Mouse (Mus musculus) retina, adult 2 months (tissue): ENCODE results near the gene Fam187a.

Experiments used
- DNase-seq: peaks from one replicate; pipeline ENCODE4 v3.0.0-alpha.2; 2012; ENCODE audit warnings: low read depth, low spot score

Gene Fam187a

GRCm38 (mm10) chr11:102894716-102895115, 9.7 kb downstream of the Fam187a start:
- no peak for DNase-seq

GRCm38 (mm10) chr11:102895779-102896178, 10.8 kb downstream of the Fam187a start:
- no peak for DNase-seq

GRCm38 (mm10) chr11:102896641-102897040, 11.7 kb downstream of the Fam187a start:
- DNase-seq = no peak

DNA sequence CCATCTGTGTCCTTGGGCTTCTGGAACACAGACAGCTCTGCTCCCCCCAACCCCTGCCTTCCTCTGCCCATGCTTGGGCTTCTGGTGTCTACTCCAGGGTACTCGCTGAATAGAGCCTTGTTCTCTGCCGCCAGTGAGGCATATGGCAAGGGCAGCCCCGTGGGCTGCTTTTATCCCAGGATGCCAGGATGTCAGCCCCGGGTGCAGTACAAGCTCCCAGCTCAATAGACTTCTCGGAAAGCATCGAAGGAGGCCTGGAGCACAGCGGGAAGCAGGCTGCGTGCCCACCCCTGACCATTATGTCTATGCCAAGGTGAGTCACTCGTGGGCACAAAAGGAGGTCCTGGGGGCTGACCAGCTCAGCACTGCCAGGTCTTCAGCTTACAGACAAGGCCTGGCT, 13.4 kb downstream of the Fam187a start:
- no peak for DNase-seq

DNA sequence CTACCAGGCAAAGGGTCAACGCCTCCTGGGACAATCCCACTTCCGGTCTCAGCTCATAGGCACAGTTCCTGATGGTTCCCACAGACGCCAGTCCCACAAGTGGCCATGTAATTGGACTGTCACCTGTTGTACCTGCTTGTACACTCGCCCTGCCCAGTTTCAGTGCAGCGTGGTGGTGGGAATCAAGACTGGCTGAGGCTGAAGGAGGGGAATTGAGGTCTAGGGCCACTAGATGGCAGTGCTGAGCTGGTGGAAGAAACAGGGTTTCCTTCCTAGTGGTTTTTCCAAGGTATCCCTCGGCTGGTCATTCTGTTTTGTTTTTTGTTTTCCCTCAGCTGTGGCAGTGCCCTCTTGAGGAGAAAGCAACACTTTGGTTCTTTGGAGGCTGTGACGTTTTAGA, 15.8 kb downstream of the Fam187a start, which contains the start of gene Gfap:
Gfap (minus strand) TSS at position 150 of the 400 bp plus-strand sequence.
- DNase-seq = peak; percentile 53

GRCm38 (mm10) chr11:102901199-102901598, 16.2 kb downstream of the Fam187a start:
- DNase-seq = no peak

DNA sequence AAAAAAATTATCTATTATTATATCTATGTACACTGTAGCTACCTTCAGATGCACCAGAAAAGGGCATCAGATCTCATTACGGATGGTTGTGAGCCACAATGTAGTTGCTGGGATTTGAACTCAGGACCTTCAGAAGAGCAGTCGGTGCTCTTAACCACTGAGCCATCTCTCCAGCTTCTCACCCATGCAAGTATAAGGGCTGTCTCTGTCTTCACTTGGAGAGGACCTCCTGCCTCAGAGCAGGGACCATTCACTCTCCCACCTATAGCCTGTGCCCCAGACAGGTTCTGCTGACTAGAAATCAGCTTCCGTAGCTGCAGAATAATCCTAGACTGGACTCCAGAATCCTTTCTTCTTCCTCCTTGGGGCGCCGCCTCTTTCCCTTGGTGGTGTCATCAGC, 17.1 kb downstream of the Fam187a start:
- no peak for DNase-seq

DNA sequence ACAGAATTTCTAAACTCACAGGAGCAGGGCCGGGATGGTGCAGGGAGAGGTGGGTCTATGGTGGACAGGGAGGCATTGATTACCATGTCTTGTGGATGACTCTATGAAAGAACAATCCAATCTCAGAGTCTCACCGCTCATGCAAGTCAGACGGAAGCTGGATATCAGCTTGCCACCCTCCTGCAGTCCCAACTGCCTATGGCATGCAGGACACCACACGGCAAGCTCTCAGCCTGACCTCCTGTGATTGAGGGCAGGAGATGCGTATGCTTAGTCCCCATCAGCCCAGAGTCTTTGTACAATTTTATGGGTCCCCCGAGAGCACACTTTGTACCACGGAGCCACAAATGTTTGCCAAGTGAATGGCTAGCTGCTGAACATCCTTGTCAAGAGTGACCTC, 18.7 kb downstream of the Fam187a start:
- no peak for DNase-seq

DNA sequence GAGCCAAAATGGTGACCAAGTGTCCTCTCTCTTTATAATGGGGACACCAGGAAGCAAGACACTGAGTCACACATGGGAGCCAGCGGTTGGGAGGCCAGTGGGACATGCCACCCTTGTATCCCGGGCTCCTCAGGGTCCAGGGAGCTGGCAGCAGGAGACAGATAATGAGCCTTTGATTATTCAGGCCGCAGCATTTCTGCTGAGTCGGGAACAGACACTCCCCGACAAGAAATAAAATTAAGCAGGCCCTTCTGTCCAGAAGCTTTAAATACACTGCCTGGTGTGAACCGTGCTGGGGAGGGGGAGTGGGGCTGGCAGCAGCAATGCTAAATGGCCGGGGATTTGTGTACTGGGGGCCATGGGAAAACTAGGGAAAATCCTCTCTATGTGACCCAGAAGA, 26.4 kb downstream of the Fam187a start:
- DNase-seq = no peak

- no peak for DNase-seq
These were observed 30.4 kb downstream of the Fam187a start for GRCm38 (mm10) chr11:102915380-102915779.

DNA sequence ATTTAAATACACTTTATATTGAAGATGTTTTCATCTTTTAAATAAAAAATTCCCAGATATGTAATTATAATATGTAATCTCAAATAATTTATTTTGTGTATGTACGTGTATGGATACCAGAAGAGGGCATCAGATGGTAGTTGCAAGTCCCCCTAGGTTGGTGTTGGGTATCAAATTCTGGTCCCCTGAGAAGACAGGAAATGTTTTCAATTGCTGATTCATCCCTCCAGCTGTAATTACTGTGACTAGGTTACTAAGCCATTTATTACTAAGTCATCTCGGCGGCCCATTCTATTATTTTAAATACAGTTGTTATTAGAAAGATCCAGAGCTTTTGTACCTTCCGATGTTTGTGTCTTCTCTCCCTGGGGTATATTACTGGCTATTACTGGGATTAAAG, 33.1 kb downstream of the Fam187a start:
- no peak for DNase-seq

GRCm38 (mm10) chr11:102921491-102921890, 36.5 kb downstream of the Fam187a start:
- DNase-seq = no peak

DNA sequence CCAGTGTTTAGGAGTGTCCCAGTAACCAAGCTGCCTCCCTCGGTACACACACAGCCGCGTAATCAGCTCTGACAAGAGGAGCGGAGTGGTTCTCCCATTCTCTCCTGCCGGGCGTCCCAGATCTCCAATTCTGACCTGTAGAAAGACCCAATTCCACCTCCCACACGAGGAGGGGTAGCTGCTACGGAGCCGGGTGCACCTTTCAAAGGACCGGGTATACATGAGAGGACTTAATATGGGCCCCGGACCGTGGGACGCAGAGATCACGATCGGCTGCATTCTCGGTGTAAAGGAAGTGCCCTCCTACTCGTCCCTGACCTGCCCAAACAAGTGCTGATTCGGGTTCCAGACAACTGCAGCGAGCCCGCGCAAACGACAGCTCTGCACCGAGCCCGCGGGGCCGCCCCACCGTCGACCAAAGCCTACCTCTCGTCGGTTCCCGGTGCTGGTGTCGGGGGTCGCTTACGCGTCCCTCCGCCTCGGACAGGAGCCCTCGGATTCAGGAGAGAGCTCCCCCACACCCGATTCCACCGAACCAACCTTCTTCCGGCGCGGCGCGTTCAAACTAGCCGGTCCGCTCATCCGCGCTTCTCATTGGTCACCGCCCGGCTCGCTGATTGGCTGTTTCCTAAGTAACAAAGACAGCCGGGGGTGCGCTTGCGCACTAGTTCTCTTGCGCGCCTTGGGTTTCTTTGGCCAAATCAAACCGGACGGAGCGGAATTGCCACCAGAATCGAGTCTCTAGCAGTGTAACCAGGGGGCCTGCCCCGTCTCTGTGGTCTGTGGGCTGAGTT, 39.8 kb downstream of the Fam187a start, which contains the start of gene Kif18b:
Kif18b (minus strand) TSS at position 568 of the 794 bp plus-strand sequence.
- DNase-seq = peak; percentile 74

- DNase-seq = no peak
These were observed 40.4 kb downstream of the Fam187a start for GRCm38 (mm10) chr11:102925351-102925717.

- no peak for DNase-seq
These were observed 45.7 kb downstream of the Fam187a start for GRCm38 (mm10) chr11:102930672-102931071.

- DNase-seq = no peak
These were observed 51.3 kb downstream of the Fam187a start for GRCm38 (mm10) chr11:102936272-102936671.
